Mouse (Mus musculus) C2C12 (cell line): ENCODE measurements around the gene Phf5a.

ENCODE experiments used
- CEBPB ChIP-seq: IDR thresholded peaks from one replicate; pipeline ENCODE4 v1.6.1; 2011; ENCODE audit warnings: low read depth, mild to moderate bottlenecking, control low read depth, moderate library complexity
- CTCF ChIP-seq: IDR thresholded peaks from one replicate; pipeline ENCODE4 v1.5.1; 2011; ENCODE audit not compliant: control insufficient read depth, insufficient read depth, insufficient read length
- FOSL1 ChIP-seq: IDR thresholded peaks from one replicate; pipeline ENCODE4 v1.8.0; 2011; ENCODE audit warnings: mild to moderate bottlenecking, low read length; ENCODE audit not compliant: poor library complexity, insufficient read depth, severe bottlenecking
- MAX ChIP-seq: IDR thresholded peaks from one replicate; pipeline ENCODE4 v1.6.1; 2011; ENCODE audit warnings: mild to moderate bottlenecking, control low read depth
- MYOD1 ChIP-seq: IDR thresholded peaks from one replicate; pipeline ENCODE4 v1.6.1; 2011; ENCODE audit warnings: low read depth; ENCODE audit not compliant: control insufficient read depth, insufficient read length
- USF1 ChIP-seq: IDR thresholded peaks from one replicate; pipeline ENCODE4 v1.6.1; 2011; ENCODE audit warnings: low read depth, mild to moderate bottlenecking, control low read depth, moderate library complexity

DNA sequence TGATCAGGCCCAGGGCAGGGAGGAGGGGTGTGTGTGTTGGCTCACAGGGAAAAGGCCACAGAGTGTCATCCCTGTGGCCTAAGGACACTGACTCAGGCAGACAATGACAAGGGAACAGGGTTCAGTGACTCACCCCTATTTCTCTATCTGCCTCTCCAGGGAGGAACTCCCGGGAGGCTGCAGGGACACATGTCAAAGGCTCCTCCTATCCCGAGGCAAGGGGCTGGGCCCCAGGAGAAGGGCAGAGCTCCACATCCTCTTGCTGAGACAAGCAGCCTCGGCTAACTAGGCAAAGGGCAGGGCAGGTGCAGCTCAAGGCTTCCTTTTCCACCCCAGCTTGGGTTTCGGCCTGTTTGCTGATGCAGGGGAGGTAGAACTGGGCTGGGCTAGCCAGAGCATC, 26.0 kb downstream of the Phf5a start:
- no peak for TF ChIP-seq CTCF
- peak; percentile 59 for TF ChIP-seq FOSL1
- no peak for TF ChIP-seq MYOD1
- peak; percentile 16 for TF ChIP-seq USF1
- TF ChIP-seq CEBPB: peak; percentile 19
- peak; percentile 58 for TF ChIP-seq MAX
